Mouse (Mus musculus): ENCODE data around the gene Rpia. TPM values are rescaled to one million over a fixed set of nuclear protein-coding genes. Genes with fewer than 3 reads are reported as not detected.
"Not testable (repeated sequence)": the region's sequence is repeated elsewhere in the genome, so short reads cannot be mapped to it uniquely, and the experiment has no call there.

Rpia gene
- polyA plus RNA-seq, 1 experiment: 10.0 TPM

DNA sequence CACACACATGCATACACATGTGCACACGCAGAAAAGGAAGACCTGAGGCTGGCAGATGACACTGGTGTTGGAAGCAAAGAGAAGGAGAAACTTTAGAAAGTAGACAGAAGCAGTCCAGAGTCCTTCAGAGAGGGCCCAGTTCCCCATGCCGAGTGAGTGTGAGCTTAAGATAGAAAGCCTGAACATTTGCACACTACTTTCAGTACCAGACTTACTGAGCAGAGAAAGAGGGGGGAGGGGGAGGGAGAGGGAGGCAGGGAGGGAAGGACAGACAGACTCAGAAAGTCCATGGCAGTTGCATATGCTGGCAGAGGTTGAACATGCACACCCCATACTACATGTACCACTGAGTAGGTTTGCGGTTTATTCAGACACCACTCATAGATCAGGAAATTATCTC lies 38.5 kb upstream of the Rpia start:
- no peaks in the 10 kb centered on the region for H3K36me3 ChIP-seq (ENCODE audit: control insufficient read depth, insufficient read depth)
- H3K27me3 ChIP-seq (ENCODE audit: control insufficient read depth, insufficient read depth, insufficient read length): peaks cover 14% of the 10 kb centered on the region
- TF ChIP-seq MYOD1 (IDR thresholded peaks at IDR 0.05; ENCODE audit: control insufficient read depth, insufficient read length, low read depth): no peak
- no peak for TF ChIP-seq USF1 (IDR thresholded peaks at IDR 0.05; ENCODE audit: low read depth)
- TF ChIP-seq MYOG (IDR thresholded peaks at IDR 0.05; ENCODE audit: control insufficient read depth, extremely low read depth, insufficient read length): no peak
- no peak for TF ChIP-seq CTCF (IDR thresholded peaks at IDR 0.05; ENCODE audit: control insufficient read depth, insufficient read depth, insufficient read length)
- no peak for TF ChIP-seq CEBPB (IDR thresholded peaks at IDR 0.05; ENCODE audit: low read depth)
- TF ChIP-seq MAX (IDR thresholded peaks at IDR 0.05): no peak
- TF ChIP-seq FOSL1 (IDR thresholded peaks at IDR 0.05; ENCODE audit: insufficient read depth, low read length, poor library complexity, severe bottlenecking): no peak
- H3K4me3 ChIP-seq (ENCODE audit: insufficient read depth, poor library complexity, severe bottlenecking): no peak overlapping the region
- no peaks in the 10 kb centered on the region for H3K79me3 ChIP-seq (ENCODE audit: low read depth)
- H3ac ChIP-seq (ENCODE audit: control insufficient read depth, insufficient read length, low read depth): no peak overlapping the region
- no peaks in the 10 kb centered on the region for H3K79me2 ChIP-seq (ENCODE audit: control insufficient read depth, insufficient read depth)

GRCm38 (mm10) chr6:70829451-70829850 lies 37.4 kb upstream of the Rpia start:
- Histone ChIP-seq H3K4me3 (ENCODE audit: insufficient read depth, poor library complexity, severe bottlenecking) (no peak overlapping the region), H3K36me3 (ENCODE audit: control insufficient read depth, insufficient read depth) (no peaks in the 10 kb centered on the region), H3K27me3 (ENCODE audit: control insufficient read depth, insufficient read depth, insufficient read length) (peaks cover 14% of the 10 kb centered on the region), H3K79me2 (ENCODE audit: control insufficient read depth, insufficient read depth) (no peaks in the 10 kb centered on the region), H3K79me3 (ENCODE audit: low read depth) (no peaks in the 10 kb centered on the region), H3ac (ENCODE audit: control insufficient read depth, insufficient read length, low read depth) (no peak overlapping the region)
- TF ChIP-seq CEBPB (IDR thresholded peaks at IDR 0.05; ENCODE audit: low read depth) (no peak), FOSL1 (IDR thresholded peaks at IDR 0.05; ENCODE audit: insufficient read depth, low read length, poor library complexity, severe bottlenecking) (no peak), MYOD1 (IDR thresholded peaks at IDR 0.05; ENCODE audit: control insufficient read depth, insufficient read length, low read depth) (no peak), CTCF (IDR thresholded peaks at IDR 0.05; ENCODE audit: control insufficient read depth, insufficient read depth, insufficient read length) (no peak), USF1 (IDR thresholded peaks at IDR 0.05; ENCODE audit: low read depth) (no peak), MAX (IDR thresholded peaks at IDR 0.05) (no peak), MYOG (IDR thresholded peaks at IDR 0.05; ENCODE audit: control insufficient read depth, extremely low read depth, insufficient read length) (no peak)

- H3K79me2 ChIP-seq (ENCODE audit: control insufficient read depth, insufficient read depth): no peaks in the 10 kb centered on the region
- H3K4me3 ChIP-seq (ENCODE audit: insufficient read depth, poor library complexity, severe bottlenecking): no peak overlapping the region
- H3ac ChIP-seq (ENCODE audit: control insufficient read depth, insufficient read length, low read depth): no peak overlapping the region
- TF ChIP-seq MYOD1 (IDR thresholded peaks at IDR 0.05; ENCODE audit: control insufficient read depth, insufficient read length, low read depth) (peak; percentile 12), CEBPB (IDR thresholded peaks at IDR 0.05; ENCODE audit: low read depth) (no peak)
- no peaks in the 10 kb centered on the region for H3K36me3 ChIP-seq (ENCODE audit: control insufficient read depth, insufficient read depth)
- H3K79me3 ChIP-seq (ENCODE audit: low read depth): no peaks in the 10 kb centered on the region
- H3K27me3 ChIP-seq (ENCODE audit: control insufficient read depth, insufficient read depth, insufficient read length): no peaks in the 10 kb centered on the region
Observed at GRCm38 (mm10) chr6:70824987-70825337, 32.9 kb upstream of the Rpia start.

- TF ChIP-seq USF1 (IDR thresholded peaks at IDR 0.05; ENCODE audit: low read depth) (peak; percentile 74), MAX (IDR thresholded peaks at IDR 0.05) (no peak)
Observed at GRCm38 (mm10) chr6:70824085-70824986, 32.3 kb upstream of the Rpia start.

GRCm38 (mm10) chr6:70823277-70823676 lies 31.2 kb upstream of the Rpia start:
- not testable (repeated sequence) for H3K27me3 ChIP-seq (ENCODE audit: control insufficient read depth, insufficient read depth, insufficient read length); H3ac ChIP-seq (ENCODE audit: control insufficient read depth, insufficient read length, low read depth); H3K4me3 ChIP-seq (ENCODE audit: insufficient read depth, poor library complexity, severe bottlenecking); H3K79me2 ChIP-seq (ENCODE audit: control insufficient read depth, insufficient read depth); H3K79me3 ChIP-seq (ENCODE audit: low read depth); H3K36me3 ChIP-seq (ENCODE audit: control insufficient read depth, insufficient read depth)

More at GRCm38 (mm10) chr6:70824085-70824986, 32.3 kb upstream of the Rpia start:
- Histone ChIP-seq H3K27me3 (ENCODE audit: control insufficient read depth, insufficient read depth, insufficient read length) (no peaks in the 10 kb centered on the region), H3K79me3 (ENCODE audit: low read depth) (no peaks in the 10 kb centered on the region), H3ac (ENCODE audit: control insufficient read depth, insufficient read length, low read depth) (peak overlapping the region; percentile 27), H3K36me3 (ENCODE audit: control insufficient read depth, insufficient read depth) (no peaks in the 10 kb centered on the region), H3K79me2 (ENCODE audit: control insufficient read depth, insufficient read depth) (no peaks in the 10 kb centered on the region), H3K4me3 (ENCODE audit: insufficient read depth, poor library complexity, severe bottlenecking) (no peak overlapping the region)

DNA sequence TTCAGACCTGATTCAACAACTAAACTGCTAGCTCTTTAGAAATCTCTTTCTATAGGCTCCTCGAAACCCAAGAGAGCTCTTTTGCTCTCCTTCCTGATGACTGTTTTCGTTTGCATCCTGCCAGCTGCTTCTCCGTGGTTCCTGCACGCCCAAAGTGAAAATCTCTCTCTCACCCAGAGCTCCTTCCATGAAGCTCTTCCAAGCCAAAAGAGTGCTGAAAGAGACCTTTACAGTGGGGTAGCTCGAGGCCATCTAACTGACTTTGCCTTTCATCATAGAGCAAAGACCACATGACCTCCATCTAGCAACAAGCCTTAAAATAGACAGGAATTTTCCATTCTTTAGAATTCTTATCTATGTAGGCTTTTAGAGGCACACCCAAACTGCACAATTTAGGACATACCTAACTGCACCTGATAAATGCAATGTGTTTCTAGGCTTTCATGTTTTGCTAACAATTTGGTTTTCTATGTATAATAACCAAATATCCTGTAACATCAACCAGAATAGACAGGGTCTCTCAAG lies 30.4 kb upstream of the Rpia start:
- H3K4me3 ChIP-seq (ENCODE audit: insufficient read depth, poor library complexity, severe bottlenecking): no peak overlapping the region
- H3K27me3 ChIP-seq (ENCODE audit: control insufficient read depth, insufficient read depth, insufficient read length): no peaks in the 10 kb centered on the region
- H3K79me3 ChIP-seq (ENCODE audit: low read depth): no peaks in the 10 kb centered on the region
- H3K79me2 ChIP-seq (ENCODE audit: control insufficient read depth, insufficient read depth): no peaks in the 10 kb centered on the region
- TF ChIP-seq USF1 (IDR thresholded peaks at IDR 0.05; ENCODE audit: low read depth) (no peak), FOSL1 (IDR thresholded peaks at IDR 0.05; ENCODE audit: insufficient read depth, low read length, poor library complexity, severe bottlenecking) (no peak), CEBPB (IDR thresholded peaks at IDR 0.05; ENCODE audit: low read depth) (no peak), MYOG (IDR thresholded peaks at IDR 0.05; ENCODE audit: control insufficient read depth, extremely low read depth, insufficient read length) (no peak), MAX (IDR thresholded peaks at IDR 0.05) (no peak)
- H3ac ChIP-seq (ENCODE audit: control insufficient read depth, insufficient read length, low read depth): no peak overlapping the region
- H3K36me3 ChIP-seq (ENCODE audit: control insufficient read depth, insufficient read depth): no peaks in the 10 kb centered on the region

Measured in C2C12 (cell line).